Mouse (Mus musculus): ENCODE results near the gene Pygm. TPM values are rescaled to one million over a fixed set of nuclear protein-coding genes. Genes with fewer than 3 reads are reported as not detected.

Pygm gene
- total RNA-seq, 2 experiments from 2014 or later, result 26.6 to 32.3 TPM

DNA sequence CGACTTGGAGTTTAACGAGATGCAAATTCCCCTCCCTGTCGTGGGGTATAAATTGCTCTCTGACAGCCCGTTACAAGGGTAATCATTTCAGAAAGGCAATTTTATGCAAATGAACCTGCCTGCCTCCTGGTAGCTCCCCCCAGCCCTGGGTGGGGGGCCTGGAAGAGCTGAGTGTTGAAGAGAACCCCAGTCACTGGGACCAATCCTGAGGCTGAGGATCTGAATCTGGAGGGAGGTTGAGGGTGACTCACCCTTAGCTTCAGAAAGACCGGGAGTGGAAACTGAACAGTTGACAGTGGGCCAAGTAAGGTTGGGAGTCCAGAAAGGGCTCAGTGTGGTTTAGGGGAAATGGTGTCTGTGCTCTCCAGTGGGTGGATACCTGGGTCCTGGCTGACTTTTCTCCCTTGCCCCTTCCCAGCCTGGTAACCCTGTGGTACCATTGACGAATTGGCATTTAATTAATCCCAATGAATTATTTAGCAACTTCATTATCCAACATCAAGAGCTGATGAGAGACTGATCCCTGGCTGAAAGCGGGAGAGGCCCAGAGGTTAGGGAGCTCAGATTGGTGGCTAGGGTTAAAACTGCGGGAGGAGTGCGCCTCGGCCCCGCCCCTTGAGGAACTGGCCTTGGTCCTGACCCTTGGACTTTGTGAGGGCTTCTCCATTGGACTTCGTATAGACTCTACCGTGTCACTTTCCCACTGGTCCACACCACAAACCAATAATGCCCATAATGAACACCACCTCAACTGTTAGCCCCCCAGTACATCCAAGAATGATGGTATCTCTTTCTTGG lies 42.7 kb downstream of the Pygm start:
- no peak for DNase-seq (ENCODE audit: extremely low spot score in 1 of 2, low spot score in 1 of 2)

DNA sequence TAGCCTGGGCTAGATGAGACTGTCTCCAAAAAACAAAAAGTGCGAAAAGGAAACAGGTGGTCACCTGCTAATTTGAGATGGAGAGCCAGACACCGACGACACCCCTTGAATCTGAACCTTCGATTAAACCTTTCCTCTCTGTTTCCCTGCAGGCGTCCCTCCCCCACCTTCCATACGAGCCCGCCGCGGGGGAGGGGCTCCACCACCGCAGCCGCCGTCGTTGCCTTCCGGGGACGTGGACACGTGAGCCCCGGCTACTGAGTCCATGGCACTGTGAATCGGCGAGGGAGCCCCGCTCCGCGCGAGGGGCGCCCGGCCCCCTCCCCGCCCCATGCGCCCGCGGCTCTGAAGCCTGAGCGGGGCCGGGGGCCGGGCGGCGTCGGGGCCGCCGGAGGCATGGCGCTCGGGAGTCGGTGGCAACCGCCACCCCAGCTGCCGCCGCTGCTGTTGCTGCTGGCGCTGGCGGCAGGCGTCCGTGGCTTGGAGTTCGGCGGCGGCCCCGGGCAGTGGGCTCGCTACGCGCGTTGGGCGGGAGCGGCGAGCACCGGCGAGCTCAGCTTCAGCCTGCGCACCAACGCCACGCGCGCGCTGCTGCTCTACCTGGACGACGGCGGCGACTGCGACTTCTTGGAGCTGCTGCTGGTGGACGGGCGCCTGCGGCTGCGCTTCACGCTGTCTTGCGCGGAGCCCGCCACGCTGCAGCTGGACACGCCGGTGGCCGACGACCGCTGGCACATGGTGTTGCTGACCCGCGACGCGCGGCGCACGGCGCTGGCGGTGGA lies 43.6 kb downstream of the Pygm start:
- DNase-seq (ENCODE audit: extremely low spot score in 1 of 2, low spot score in 1 of 2), result no peak

DNA sequence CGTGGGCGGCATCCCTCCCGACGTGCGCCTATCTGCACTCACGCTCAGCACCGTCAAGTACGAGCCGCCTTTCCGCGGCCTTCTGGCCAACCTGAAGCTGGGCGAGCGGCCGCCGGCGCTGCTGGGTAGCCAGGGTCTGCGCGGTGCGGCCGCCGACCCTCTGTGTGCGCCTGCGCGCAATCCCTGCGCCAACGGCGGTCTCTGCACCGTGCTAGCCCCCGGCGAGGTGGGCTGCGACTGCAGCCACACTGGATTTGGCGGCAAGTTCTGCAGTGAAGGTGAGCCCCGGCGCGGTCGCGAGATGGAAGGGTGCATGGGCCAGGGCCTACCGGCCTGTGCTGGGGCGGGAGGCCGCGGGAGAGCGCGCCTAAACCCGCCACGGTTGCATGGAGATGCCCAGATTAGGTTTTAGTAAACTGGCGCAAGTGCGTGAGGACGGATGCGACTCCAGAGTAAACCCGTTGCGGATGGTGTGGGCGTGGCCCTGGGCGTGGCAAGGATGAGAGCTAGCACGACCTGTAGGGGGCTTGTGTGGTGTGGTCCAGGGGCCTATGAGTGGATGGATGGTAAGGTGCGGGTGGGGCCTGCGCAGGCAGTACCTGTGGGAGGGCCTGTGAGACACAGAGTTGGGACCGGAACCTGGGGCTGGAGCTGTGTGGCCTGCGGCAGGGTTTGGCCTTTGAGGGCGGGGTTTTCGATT lies 44.5 kb downstream of the Pygm start:
- no peak for DNase-seq (ENCODE audit: extremely low spot score in 1 of 2, low spot score in 1 of 2)

DNA sequence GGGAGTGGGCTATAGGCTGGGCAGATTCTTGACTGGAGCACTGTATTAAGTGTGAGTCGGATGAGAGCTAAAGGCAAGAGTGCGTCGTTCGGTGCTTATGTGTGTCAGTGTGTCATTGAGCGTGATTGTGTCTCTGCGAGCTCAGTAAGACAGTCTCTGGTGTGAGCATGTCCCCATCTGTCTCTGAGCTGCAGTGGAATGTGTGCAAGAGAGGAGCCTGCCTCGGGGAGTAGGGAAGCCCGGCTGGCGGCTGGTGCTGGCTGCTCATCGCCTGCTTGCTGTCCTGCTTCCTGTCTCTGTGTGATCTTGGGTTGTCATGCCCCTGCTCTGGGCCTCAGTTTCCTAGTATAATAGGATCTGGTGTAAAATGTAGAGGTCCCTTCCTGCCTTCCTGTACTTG lies 58.8 kb downstream of the Pygm start:
- no peak for DNase-seq (ENCODE audit: extremely low spot score in 1 of 2, low spot score in 1 of 2)

DNA sequence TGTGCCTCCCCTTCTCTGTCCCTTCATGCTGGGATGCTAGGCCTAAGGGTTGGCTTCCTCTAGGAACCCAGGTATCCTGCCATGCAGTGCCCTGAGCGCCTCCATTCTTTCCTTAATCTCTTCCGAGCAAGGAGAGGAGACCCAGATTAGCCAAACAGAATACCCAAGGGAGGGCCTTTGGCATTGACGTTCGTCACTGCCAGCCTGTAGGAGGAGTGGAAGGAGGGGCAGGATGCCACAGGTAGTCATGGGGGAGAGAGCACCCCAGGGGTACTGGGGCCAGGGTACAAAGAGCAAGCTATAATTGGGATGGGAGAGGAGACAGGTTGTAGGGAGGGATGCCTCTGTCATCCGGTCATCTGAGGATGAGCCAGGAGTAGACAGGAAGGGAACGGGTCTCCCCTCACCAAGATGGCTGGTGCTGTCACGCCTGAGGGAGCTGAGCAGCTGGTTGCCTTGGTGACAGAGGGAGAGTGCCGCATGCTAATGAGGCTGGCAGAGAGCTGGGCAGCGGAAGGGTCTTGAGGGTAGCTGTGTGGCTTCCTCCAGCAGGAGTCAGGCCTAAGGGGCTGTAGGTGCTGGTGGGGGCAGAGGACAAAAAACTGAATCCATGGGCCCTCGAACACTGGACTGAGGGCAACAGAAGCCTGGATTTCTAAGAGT lies 61.7 kb downstream of the Pygm start:
- DNase-seq (ENCODE audit: extremely low spot score in 1 of 2, low spot score in 1 of 2), result no peak

- DNase-seq (ENCODE audit: extremely low spot score in 1 of 2, low spot score in 1 of 2), result no peak
These were observed 62.7 kb downstream of the Pygm start for GRCm38 (mm10) chr19:6446736-6447437.

Small RNA genes lying within 50 kb of the gene (microRNA-seq; reads per million reads assigned to microRNA genes)
- 4.8 to 5.2 reads per million in 2 experiments for gene Mir6989

Other genes with a start within 250 kb of the Pygm start
- gene Batf2, start 243.4 kb upstream of the Pygm start, total RNA-seq (2021), result under 1 TPM; 0.45 to 0.69 TPM
- gene Arl2, start 242.9 kb upstream of the Pygm start, total RNA-seq (2021), result 10 to 100 TPM; 75.5 to 76.1 TPM
- not detected for gene Majin, start 200.0 kb upstream of the Pygm start, total RNA-seq (2021)
- not detected for gene Gpha2, start 158.0 kb upstream of the Pygm start, total RNA-seq (2021)
- 100 to 1,000 TPM; 137 to 146 TPM for gene Ppp2r5b, start 148.5 kb upstream of the Pygm start, total RNA-seq (2021)
- 10 to 100 TPM; 31.1 to 38.3 TPM for gene Atg2a, start 142.7 kb upstream of the Pygm start, total RNA-seq (2021)
- gene Ehd1, start 107.7 kb upstream of the Pygm start, total RNA-seq (2021), result 10 to 100 TPM; 84.9 to 88.6 TPM
- gene Cdc42bpg, start 77.9 kb upstream of the Pygm start, total RNA-seq (2021), result 1 to 10 TPM; 3.9 to 4.6 TPM
- 10 to 100 TPM; 63.3 to 64.8 TPM for gene Men1, start 49.4 kb upstream of the Pygm start, total RNA-seq (2021)
- gene Map4k2, start 43.3 kb upstream of the Pygm start, total RNA-seq (2021), result 10 to 100 TPM; 66.3 to 78.4 TPM
- 100 to 1,000 TPM; 180 to 215 TPM for gene Sf1, start 20.7 kb upstream of the Pygm start, total RNA-seq (2021)
- 10 to 100 TPM; 29.3 to 29.8 TPM for gene Rasgrp2, start 14.9 kb downstream of the Pygm start, total RNA-seq (2021)
- 100 to 1,000 TPM; 404 to 465 TPM for gene Nrxn2, start 34.3 kb downstream of the Pygm start, total RNA-seq (2021)
- gene Slc22a12, start 158.6 kb downstream of the Pygm start, total RNA-seq (2021), result 1 to 10 TPM in 1 of 2 experiments, under 1 TPM in 1; 0.47 to 1.2 TPM

Measured in layer of hippocampus, postnatal 25 days (tissue).